Mouse (Mus musculus) mammary gland, adult 2 months (tissue): Measurements from ENCODE around the gene Olfr128. TPM values are rescaled to one million over a fixed set of nuclear protein-coding genes. Genes with fewer than 3 reads are reported as not detected.

Experiments used
- polyA plus RNA-seq: library from polyadenylated mRNA; depleted of rRNA; stranded (reverse); fragments of >200 nt; gene quantifications from 2 replicates; pipeline ENCODE4 v1.2.3, GENCODE M21; 2012; ENCODE audit warnings: low replicate concordance; rRNA removed

The Olfr128 gene
- polyA plus RNA-seq = not detected in 2 replicates

GRCm38 (mm10) chr17:37920248-37920647 is at the start of gene Olfr128:
Gene Olfr128 (plus strand): TSS chr17:37920548.

GRCm38 (mm10) chr17:37900137-37900536 is 20.2 kb upstream of the Olfr128 start, which contains the start of gene Olfr127:
Gene Olfr127 (plus strand): TSS chr17:37900437.

GRCm38 (mm10) chr17:37952979-37953378 is 32.6 kb downstream of the Olfr128 start, which contains the start of gene Olfr761:
Gene Olfr761 (minus strand): TSS chr17:37953079.

Other genes starting within 250 kb of the Olfr128 start
- gene Olfr119, start 224.0 kb upstream of the Olfr128 start, polyA plus RNA-seq = not detected in 2 replicates
- gene Olfr120, start 198.7 kb upstream of the Olfr128 start, polyA plus RNA-seq = not detected in 2 replicates
- not detected in 2 replicates for gene Olfr121, start 171.7 kb upstream of the Olfr128 start, polyA plus RNA-seq
- gene Olfr122, start 151.9 kb upstream of the Olfr128 start, polyA plus RNA-seq = not detected in 2 replicates
- gene Olfr123, start 127.0 kb upstream of the Olfr128 start, polyA plus RNA-seq = not detected in 2 replicates
- not detected in 2 replicates for gene Olfr124, start 120.7 kb upstream of the Olfr128 start, polyA plus RNA-seq
- gene Olfr125, start 87.6 kb upstream of the Olfr128 start, polyA plus RNA-seq = not detected in 2 replicates
- gene Olfr126, start 73.1 kb upstream of the Olfr128 start, polyA plus RNA-seq = not detected in 2 replicates
- not detected in 2 replicates for gene Olfr127, start 20.1 kb upstream of the Olfr128 start, polyA plus RNA-seq
- not detected in 2 replicates for gene Olfr761, start 32.5 kb downstream of the Olfr128 start, polyA plus RNA-seq
- gene Olfr129, start 139.5 kb downstream of the Olfr128 start, polyA plus RNA-seq = not detected in 2 replicates
- not detected in 2 replicates for gene Olfr130, start 143.4 kb downstream of the Olfr128 start, polyA plus RNA-seq
- gene Olfr131, start 168.1 kb downstream of the Olfr128 start, polyA plus RNA-seq = not detected in 2 replicates
- gene Olfr132, start 214.0 kb downstream of the Olfr128 start, polyA plus RNA-seq = not detected in 2 replicates
- not detected in 2 replicates for gene Olfr133, start 224.7 kb downstream of the Olfr128 start, polyA plus RNA-seq